13 mouse cellular contexts compared by ENCODE assay signal in the genomic region with DNA sequence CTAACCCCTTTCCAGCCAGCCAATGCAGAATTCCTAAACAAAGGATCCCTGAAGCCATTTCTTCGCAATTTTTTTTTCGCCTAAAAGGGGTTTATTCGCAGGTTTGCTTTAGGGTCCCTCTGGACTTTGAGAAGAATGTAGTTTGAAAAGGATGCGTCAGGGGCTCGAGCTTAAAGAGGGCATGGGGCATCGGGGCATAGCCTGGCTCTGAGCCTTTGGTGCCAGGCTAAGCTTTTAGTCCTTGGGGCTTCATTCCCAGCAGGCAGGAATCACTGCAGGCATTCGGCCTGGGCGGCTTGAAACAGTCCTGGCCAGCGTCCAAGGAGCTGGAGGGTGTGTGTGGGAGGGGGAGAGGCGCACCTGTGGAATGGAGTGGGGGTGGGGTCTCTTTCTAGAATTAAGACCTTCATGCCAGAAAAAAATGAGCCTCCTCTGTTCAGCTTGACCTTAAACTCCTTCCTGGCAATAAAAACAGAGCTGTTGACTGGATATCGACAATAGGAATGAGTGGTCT. TPM values are rescaled to one million over a fixed set of nuclear protein-coding genes. Genes with fewer than 3 reads are reported as not detected.
DNase-seq lines count a peak whose midpoint lies in the region; ATAC-seq and TF ChIP-seq lines count a peak whose summit lies in the region.
"Had no signal": no experiment of that assay in that cellular context is flagged by ENCODE, and none has a peak within 500 bp of the region (broad histone marks: within the 10 kb centered on the region; RNA-seq: fewer than 3 reads in every experiment).

No protein-coding gene starts in this region.

- no peaks in the 10 kb centered on the region for H3K36me3 ChIP-seq in heart, embryonic 13.5 days
- H3K36me3 ChIP-seq in lung, postnatal 0 days (ENCODE audit: insufficient read depth, low read length): no peaks in the 10 kb centered on the region
- H3K36me3 ChIP-seq in embryonic facial prominence, embryonic 13.5 days: no peaks in the 10 kb centered on the region
- H3K36me3 ChIP-seq in limb, embryonic 13.5 days: no peaks in the 10 kb centered on the region

- 6% methylated on average over 11 of the region's 11 CpGs for WGBS in heart, embryonic 13.5 days
- 5% methylated on average over 11 of the region's 11 CpGs for WGBS in lung, postnatal 0 days
- WGBS in embryonic facial prominence, embryonic 13.5 days: 3% methylated on average over 11 of the region's 11 CpGs
- WGBS in limb, embryonic 13.5 days: 2% methylated on average over 11 of the region's 11 CpGs

- peaks cover 38% of the 10 kb centered on the region for H3K4me1 ChIP-seq in heart, embryonic 13.5 days
- H3K4me1 ChIP-seq in lung, postnatal 0 days (ENCODE audit: insufficient read depth, low read depth, low read length): peaks cover 8% of the 10 kb centered on the region; the same call in 1 of the 2 replicates
- peaks cover 49% of the 10 kb centered on the region for H3K4me1 ChIP-seq in embryonic facial prominence, embryonic 13.5 days
- peaks cover 53% of the 10 kb centered on the region for H3K4me1 ChIP-seq in limb, embryonic 13.5 days

- TF ChIP-seq EP300 in lung, postnatal 0 days (IDR thresholded peaks at IDR 0.05): no peak

- DNase-seq in heart, adult 8-10 months (ENCODE audit: low spot score): no peak
- no peak for DNase-seq in lung, postnatal 0 days (ENCODE audit: low spot score)
- DNase-seq in lung, postnatal 36 days: no peak
- no peak for DNase-seq in frontal cortex, postnatal 25 days (ENCODE audit: low spot score in 2 of 2)
- DNase-seq in spleen, postnatal 10 days (ENCODE audit: low spot score in 2 of 2): no peak
- DNase-seq: gastrocnemius, postnatal 25 days; thymus, postnatal 36 days had no signal

- H3K4me3 ChIP-seq in heart, embryonic 13.5 days: peak overlapping the region; percentile 39
- peak overlapping the region; percentile 8; the same call in 1 of the 2 replicates for H3K4me3 ChIP-seq in lung, postnatal 0 days (ENCODE audit: low read depth, low read length)
- peak overlapping the region; percentile 33 for H3K4me3 ChIP-seq in embryonic facial prominence, embryonic 13.5 days
- H3K4me3 ChIP-seq in limb, embryonic 13.5 days: peak overlapping the region; percentile 29

- H3K27me3 ChIP-seq in heart, embryonic 13.5 days (replicated peaks): peaks cover 99% of the 10 kb centered on the region
- peaks cover 92% of the 10 kb centered on the region for H3K27me3 ChIP-seq in lung, postnatal 0 days (replicated peaks; ENCODE audit: insufficient read depth, low read length)
- peaks cover 100% of the 10 kb centered on the region for H3K27me3 ChIP-seq in embryonic facial prominence, embryonic 13.5 days
- peaks cover 97% of the 10 kb centered on the region for H3K27me3 ChIP-seq in limb, embryonic 13.5 days

- ATAC-seq in heart, embryonic 13.5 days (ENCODE audit: extremely low read depth, insufficient number of reproducible peaks, low FRiP score, low TSS enrichment): no peak
- ATAC-seq in lung, postnatal 0 days: no peak
- ATAC-seq in embryonic facial prominence, embryonic 13.5 days (ENCODE audit: insufficient number of reproducible peaks, insufficient read depth, low FRiP score, low TSS enrichment, low read depth): no peak
- no peak for ATAC-seq in limb, embryonic 13.5 days (ENCODE audit: low FRiP score, low read depth)
- ATAC-seq: inflammation-experienced regulatory T-cells, adult 6 months had no signal

- no peak for TF ChIP-seq CTCF in lung, postnatal 0 days (IDR thresholded peaks at IDR 0.05)

- H3K4me2 ChIP-seq in heart, embryonic 13.5 days: peak overlapping the region; percentile 64
- no peak overlapping the region for H3K4me2 ChIP-seq in lung, postnatal 0 days (replicated peaks; ENCODE audit: low read depth, low read length)
- H3K4me2 ChIP-seq in embryonic facial prominence, embryonic 13.5 days: peak overlapping the region; percentile 49
- H3K4me2 ChIP-seq in limb, embryonic 13.5 days (replicated peaks): peak overlapping the region; percentile 56

- no peaks in the 10 kb centered on the region for H3K9me3 ChIP-seq in heart, embryonic 13.5 days
- no peaks in the 10 kb centered on the region for H3K9me3 ChIP-seq in lung, postnatal 0 days (ENCODE audit: low read length)
- no peaks in the 10 kb centered on the region for H3K9me3 ChIP-seq in embryonic facial prominence, embryonic 13.5 days
- H3K9me3 ChIP-seq in limb, embryonic 13.5 days: no peaks in the 10 kb centered on the region

- peak overlapping the region; percentile 47; the same call in 1 of the 2 replicates for H3K9ac ChIP-seq in heart, embryonic 13.5 days
- H3K9ac ChIP-seq in lung, postnatal 0 days (replicated peaks; ENCODE audit: low read depth): no peak overlapping the region
- H3K9ac ChIP-seq in embryonic facial prominence, embryonic 13.5 days: 0 out of 2 replicates have a peak overlapping the region, but pooled peaks have one; percentile 49
- H3K9ac ChIP-seq in limb, embryonic 13.5 days: no peak overlapping the region; the same call in 1 of the 2 replicates

- H3K27ac ChIP-seq in heart, embryonic 13.5 days (replicated peaks): no peak overlapping the region
- no peak overlapping the region for H3K27ac ChIP-seq in lung, postnatal 0 days (ENCODE audit: low read length)
- H3K27ac ChIP-seq in embryonic facial prominence, embryonic 13.5 days: no peak overlapping the region
- H3K27ac ChIP-seq in limb, embryonic 13.5 days: no peak overlapping the region
- H3K27ac ChIP-seq: macrophage had no signal

RNA-seq across cellular contexts. Expression of a gene that starts 2.5 kb away (rescaled TPM):
- 0.44 and 1.5 TPM in 2 replicates for polyA plus RNA-seq in heart, embryonic 13.5 days (2015; fragmentation: Nextera tagmentation; extraction: Ambion mirVana)
- not detected for total RNA-seq in heart, adult 8-10 months (2022)
- not detected in 2 replicates for polyA plus RNA-seq in lung, postnatal 0 days (2015; fragmentation: Nextera tagmentation; extraction: Ambion mirVana)
- polyA plus RNA-seq in embryonic facial prominence, embryonic 13.5 days (2015; fragmentation: Nextera tagmentation; extraction: Ambion mirVana): 14.5 and 15.1 TPM in 2 replicates
- polyA plus RNA-seq in limb, embryonic 13.5 days (2015; fragmentation: Nextera tagmentation; extraction: Ambion mirVana): 2.7 and 2.9 TPM in 2 replicates
- total RNA-seq: gastrocnemius, postnatal 25 days; left cerebral cortex, adult 18-20 months had no signal
- polyA plus RNA-seq: inflammation-experienced regulatory T-cells, adult 6 months; macrophage had no signal

RNA-seq across cellular contexts. Expression of a gene that starts 34.8 kb away (rescaled TPM):
- 4.6 and 6.6 TPM in 2 replicates for polyA plus RNA-seq in heart, embryonic 13.5 days (2015; fragmentation: Nextera tagmentation; extraction: Ambion mirVana)
- total RNA-seq in heart, adult 8-10 months (2022): 1 to 10 TPM; 4.7 to 5.9 (median 5.7) TPM
- 6.2 and 6.3 TPM in 2 replicates for polyA plus RNA-seq in lung, postnatal 0 days (2015; fragmentation: Nextera tagmentation; extraction: Ambion mirVana)
- 21.2 and 27.2 TPM in 2 replicates for polyA plus RNA-seq in embryonic facial prominence, embryonic 13.5 days (2015; fragmentation: Nextera tagmentation; extraction: Ambion mirVana)
- 20.0 and 20.5 TPM in 2 replicates for polyA plus RNA-seq in limb, embryonic 13.5 days (2015; fragmentation: Nextera tagmentation; extraction: Ambion mirVana)

Comparison
In these comparisons a context has a peak if more than half of its experiments do, and no peak if none do; other contexts are left out.
1. H3K9ac ChIP-seq: peak in heart, embryonic 13.5 days (single experiment) and embryonic facial prominence, embryonic 13.5 days (single experiment); none in lung, postnatal 0 days (single experiment) and limb, embryonic 13.5 days (single experiment).
2. Peak in every context shown above with its lines, with median percentiles within 50 percentile points of each other: H3K4me3 ChIP-seq.